Mouse (Mus musculus) heart, postnatal 0 days (tissue): ENCODE results near the gene Stim2. TPM values are rescaled to one million over a fixed set of nuclear protein-coding genes. Genes with fewer than 3 reads are reported as not detected.

Experiments
- ATAC-seq: fragments of 200-750 bp; cut with Nextera tagmentation; 2 replicates; pipeline ENCODE4 v1.8.0; 2017; ENCODE audit warnings: low read depth, moderate number of reproducible peaks, moderate library complexity; ENCODE audit not compliant: insufficient read depth
- DNase-seq: peaks from one replicate; pipeline ENCODE4 v3.0.0-alpha.2; 2016; ENCODE audit warnings: low spot score
- H3K27ac ChIP-seq: fragments of 300-500 bp; sonication (generic); 2 replicates; pipeline ENCODE4 v1.5.1; 2014; ENCODE audit warnings: low read depth, mild to moderate bottlenecking
- H3K27me3 ChIP-seq: fragments of 300-500 bp; sonication (generic); 2 replicates; pipeline ENCODE4 v1.6.1; 2014; ENCODE audit warnings: low read length, mixed read lengths; ENCODE audit not compliant: control insufficient read depth, insufficient read depth
- H3K36me3 ChIP-seq: fragments of 300-500 bp; sonication (generic); replicated peaks from 2 replicates; pipeline ENCODE4 v1.6.1; 2014; ENCODE audit warnings: low read length, mixed read lengths; ENCODE audit not compliant: control insufficient read depth, insufficient read depth
- H3K4me1 ChIP-seq: fragments of 300-500 bp; sonication (generic); 2 replicates; pipeline ENCODE4 v1.6.1; 2014; ENCODE audit warnings: antibody characterized with exemption; ENCODE audit not compliant: control insufficient read depth, insufficient read depth
- H3K4me2 ChIP-seq: fragments of 300-500 bp; sonication (generic); 2 replicates; pipeline ENCODE4 v1.6.1; 2014; ENCODE audit warnings: low read depth, mild to moderate bottlenecking, low read length, moderate library complexity
- H3K4me3 ChIP-seq: fragments of 300-500 bp; sonication (generic); 2 replicates; pipeline ENCODE4 v1.5.1; 2014; ENCODE audit warnings: low read depth, low read length
- H3K9ac ChIP-seq: fragments of 300-500 bp; sonication (generic); replicated peaks from 2 replicates; pipeline ENCODE4 v1.6.1; 2014; ENCODE audit warnings: low read depth, low read length, mixed read lengths
- H3K9me3 ChIP-seq: fragments of 300-500 bp; sonication (generic); replicated peaks from 2 replicates; pipeline ENCODE4 v1.6.1; 2016; ENCODE audit warnings: low read length; ENCODE audit not compliant: control insufficient read depth
- CTCF ChIP-seq: IDR thresholded peaks from 2 replicates; pipeline ENCODE4 v1.5.1; 2016; ENCODE audit warnings: antibody characterized with exemption, control low read depth, low read depth
- EP300 ChIP-seq: IDR thresholded peaks from 2 replicates; pipeline ENCODE4 v1.6.1; 2016; ENCODE audit warnings: antibody characterized with exemption, low read depth
- WGBS: fragments of 180-500 bp; shearing (Covaris S2); extraction: QIAGEN DNeasy Blood & Tissue Kit; methylation state at CpG from one replicate; pipeline ENCODE4 v1.1.7; 2014; 5-methylcytosine and 5-hydroxymethylcytosine counted together
- polyA plus RNA-seq: library from polyadenylated mRNA; unstranded; fragments of >200 nt; fragmentation: Nextera tagmentation; extraction: Ambion mirVana; gene quantifications from 2 replicates; pipeline ENCODE4 v1.2.1, GENCODE M21; 2015
- total RNA-seq: library from RNA; depleted of rRNA; stranded (reverse); fragments of >200 nt; gene quantifications from 2 replicates; pipeline ENCODE4 v1.2.3, GENCODE M21; 2014; ENCODE audit warnings: low replicate concordance

Gene Stim2
- total and polyA plus RNA-seq, 2 experiments from 2014 or later, result 7.8 to 17.2 TPM

DNA sequence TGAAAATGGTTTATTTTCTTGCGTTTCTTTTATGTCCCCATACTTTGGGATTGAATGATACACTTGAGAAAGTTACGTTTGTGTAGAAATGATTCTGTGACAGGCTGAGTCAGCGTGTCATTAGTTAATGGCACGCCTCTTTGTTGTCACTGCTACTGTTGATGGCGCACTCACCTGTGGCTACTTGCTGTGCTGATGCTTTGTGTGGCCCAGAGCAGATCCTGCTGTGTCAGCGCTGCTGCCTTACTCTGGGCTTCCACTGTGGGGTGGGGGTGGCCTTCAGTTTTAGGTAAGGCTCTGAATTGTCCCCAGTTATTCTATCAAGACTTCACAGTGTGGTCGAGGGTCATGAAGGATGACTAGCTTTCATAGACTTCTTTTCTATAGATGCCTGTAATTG lies 18.8 kb downstream of the Stim2 start:
- 77% methylated on average over 7 of the region's 7 CpGs for WGBS
- Histone ChIP-seq H3K36me3 (no peaks in the 10 kb centered on the region), H3K4me3 (no peak overlapping the region), H3K4me1 (no peaks in the 10 kb centered on the region), H3K27me3 (no peaks in the 10 kb centered on the region), H3K9me3 (no peaks in the 10 kb centered on the region), H3K9ac (no peak overlapping the region), H3K4me2 (no peak overlapping the region), H3K27ac (no peak overlapping the region)
- TF ChIP-seq EP300 (no peak), CTCF (no peak)
- DNase-seq (no peak), ATAC-seq (no peak)

DNA sequence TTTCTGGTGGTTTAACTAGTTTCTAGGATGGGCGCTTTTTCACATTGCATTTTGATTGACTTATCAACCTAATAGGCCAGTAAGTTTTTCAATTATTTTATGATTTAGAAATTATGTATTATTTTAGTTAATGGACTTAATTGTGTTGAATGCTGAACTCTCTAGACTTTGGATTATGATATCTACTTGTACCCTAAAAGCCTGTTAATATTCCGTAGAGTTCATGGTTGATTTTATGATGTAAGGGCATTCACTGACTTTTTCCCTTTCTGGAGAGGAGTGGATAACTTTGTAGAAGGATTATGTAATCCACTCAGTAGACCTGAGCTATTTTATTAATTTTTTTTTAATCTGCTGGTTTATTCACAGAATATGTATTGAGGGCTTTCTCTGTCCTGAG lies 20.6 kb downstream of the Stim2 start:
- ATAC-seq (no peak), DNase-seq (no peak)
- H3K4me1 ChIP-seq, result no peaks in the 10 kb centered on the region
- 93% methylated on average over 2 of the region's 2 CpGs for WGBS
- no peak overlapping the region for H3K4me2 ChIP-seq
- TF ChIP-seq CTCF, result no peak
- no peak for TF ChIP-seq EP300
- H3K4me3 ChIP-seq, result no peak overlapping the region
- H3K9me3 ChIP-seq, result no peaks in the 10 kb centered on the region
- no peaks in the 10 kb centered on the region for H3K36me3 ChIP-seq
- H3K27me3 ChIP-seq, result no peaks in the 10 kb centered on the region
- no peak overlapping the region for H3K27ac ChIP-seq
- H3K9ac ChIP-seq, result no peak overlapping the region

DNA sequence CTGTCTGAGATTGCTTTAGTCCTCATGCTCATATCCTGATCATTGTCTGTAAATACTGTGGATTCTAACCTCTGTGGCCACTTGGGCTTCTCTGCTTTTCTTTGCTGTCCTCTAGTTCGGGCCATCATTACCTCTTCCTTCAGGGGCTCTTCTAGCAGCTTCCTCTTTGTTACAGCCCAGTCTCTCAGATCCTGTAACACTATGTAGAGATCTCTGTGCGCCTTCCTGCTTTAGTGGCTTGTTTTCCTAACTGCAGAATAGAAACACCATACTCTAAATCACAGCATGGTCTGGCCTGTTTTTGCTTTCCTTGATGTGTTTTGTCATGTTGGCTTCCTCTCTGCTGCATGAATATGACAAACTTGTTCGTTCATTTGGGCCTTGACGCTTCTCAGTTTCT lies 21.2 kb downstream of the Stim2 start:
- no peaks in the 10 kb centered on the region for H3K9me3 ChIP-seq
- peak overlapping the region; percentile 38; the same call in 1 of the 2 replicates for H3K27ac ChIP-seq
- H3K4me3 ChIP-seq, result no peak overlapping the region
- DNase-seq (no peak), ATAC-seq (no peak)
- no peak overlapping the region for H3K4me2 ChIP-seq
- no peaks in the 10 kb centered on the region for H3K4me1 ChIP-seq
- TF ChIP-seq CTCF (no peak), EP300 (no peak)
- 50% methylated on average over 4 of the region's 4 CpGs for WGBS
- no peaks in the 10 kb centered on the region for H3K36me3 ChIP-seq
- no peak overlapping the region for H3K9ac ChIP-seq
- no peaks in the 10 kb centered on the region for H3K27me3 ChIP-seq

DNA sequence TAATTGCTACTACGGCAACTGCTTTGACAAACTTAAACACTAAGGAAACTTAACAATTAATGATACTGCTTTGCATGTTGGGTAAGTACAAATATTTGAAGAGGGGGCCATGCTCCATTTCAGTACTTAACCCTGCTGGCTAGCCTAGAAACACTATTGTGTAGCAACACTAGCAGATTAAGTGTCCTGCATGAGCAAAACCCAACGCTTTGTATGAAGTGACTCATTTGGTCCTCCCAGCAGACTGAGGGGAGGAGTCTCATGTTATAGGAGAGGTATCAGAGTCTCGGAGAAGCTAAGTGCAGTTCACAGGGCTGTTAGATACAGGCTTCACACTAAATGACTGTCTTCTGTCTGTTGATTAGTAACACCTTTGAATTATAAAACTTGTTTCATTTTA lies 26.3 kb downstream of the Stim2 start:
- Histone ChIP-seq H3K4me3 (no peak overlapping the region), H3K9ac (no peak overlapping the region), H3K4me1 (no peaks in the 10 kb centered on the region), H3K36me3 (no peaks in the 10 kb centered on the region), H3K9me3 (no peaks in the 10 kb centered on the region), H3K27me3 (no peaks in the 10 kb centered on the region), H3K4me2 (no peak overlapping the region), H3K27ac (no peak overlapping the region)
- WGBS, result 52% methylated on average over 3 of the region's 3 CpGs
- DNase-seq (no peak), ATAC-seq (no peak)
- TF ChIP-seq CTCF (no peak), EP300 (no peak)

DNA sequence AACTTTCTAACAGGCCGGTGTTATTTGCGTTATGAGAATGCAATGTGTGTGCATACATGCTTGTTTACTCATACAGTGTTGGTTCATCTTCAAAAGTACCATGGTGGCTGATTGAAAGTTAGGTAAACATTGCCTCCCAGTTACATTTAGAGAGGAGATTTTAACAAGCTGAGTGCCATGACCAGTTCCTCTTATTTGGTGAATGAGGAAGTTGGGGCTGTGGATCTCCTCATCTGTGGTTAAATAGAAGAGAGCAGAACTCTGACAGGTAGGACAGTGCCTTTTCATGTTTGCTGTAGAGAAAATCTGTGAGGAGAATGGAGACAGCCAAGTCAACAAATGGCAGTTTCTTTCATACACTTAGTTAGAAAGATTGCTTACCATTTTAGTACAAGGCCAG lies 27.3 kb downstream of the Stim2 start:
- Histone ChIP-seq H3K36me3 (no peaks in the 10 kb centered on the region), H3K4me3 (no peak overlapping the region), H3K9ac (no peak overlapping the region), H3K27me3 (no peaks in the 10 kb centered on the region), H3K4me2 (no peak overlapping the region), H3K27ac (no peak overlapping the region), H3K9me3 (no peaks in the 10 kb centered on the region), H3K4me1 (no peaks in the 10 kb centered on the region)
- TF ChIP-seq CTCF (no peak), EP300 (no peak)
- no peak for DNase-seq
- ATAC-seq, result no peak
- WGBS, result 93% methylated on average over 2 of the region's 2 CpGs

DNA sequence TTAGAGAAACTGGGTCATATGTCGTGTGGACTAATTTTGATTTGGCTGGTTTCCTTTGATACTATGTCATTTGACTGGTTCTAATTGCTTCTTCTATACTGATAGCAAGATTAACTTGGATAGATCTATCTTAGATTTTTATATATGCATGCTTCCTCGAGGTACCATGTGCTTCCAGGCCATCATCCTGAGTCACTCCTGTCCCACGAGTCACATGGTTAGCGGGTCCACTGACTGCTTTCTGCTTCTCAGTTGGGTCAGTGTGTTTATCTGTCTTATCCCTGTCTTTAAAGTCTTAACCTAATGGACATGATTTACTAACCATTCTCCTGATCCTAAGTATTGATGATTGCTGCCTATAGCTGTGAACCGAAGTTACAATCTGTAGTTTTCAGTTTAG lies 34.9 kb downstream of the Stim2 start:
- Histone ChIP-seq H3K27ac (no peak overlapping the region), H3K4me1 (0 out of 2 replicates have a peak, but pooled peaks cover 2% of the 10 kb centered on the region), H3K9me3 (no peaks in the 10 kb centered on the region), H3K9ac (no peak overlapping the region), H3K4me2 (no peak overlapping the region), H3K27me3 (no peaks in the 10 kb centered on the region), H3K4me3 (no peak overlapping the region), H3K36me3 (no peaks in the 10 kb centered on the region)
- TF ChIP-seq CTCF (no peak), EP300 (no peak)
- ATAC-seq, result no peak
- DNase-seq, result no peak
- 86% methylated on average over 5 of the region's 5 CpGs for WGBS
